Mouse (Mus musculus): ENCODE results near the gene Prr15.

The Prr15 gene

DNA sequence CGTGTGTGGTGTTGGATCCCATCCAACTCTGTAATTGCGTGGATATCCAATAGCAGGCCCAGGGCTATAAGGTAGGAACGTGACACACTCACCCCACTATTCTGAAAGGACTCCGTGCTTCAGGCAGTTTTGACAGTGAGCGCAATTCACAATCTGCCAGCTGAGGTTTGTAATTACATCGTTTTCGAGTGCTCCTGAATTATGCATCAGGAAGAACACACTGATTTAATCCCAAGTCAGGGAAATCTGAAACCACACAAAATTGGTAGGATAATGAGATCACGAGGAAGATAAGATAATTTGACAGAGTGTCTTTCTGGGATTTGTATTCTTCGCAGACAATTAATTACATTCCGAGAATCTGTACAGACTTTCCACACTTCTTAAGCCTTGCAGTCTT, 6.1 kb downstream of the Prr15 start:
- no peak for DNase-seq (ENCODE audit: low spot score in 2 of 2)

DNA sequence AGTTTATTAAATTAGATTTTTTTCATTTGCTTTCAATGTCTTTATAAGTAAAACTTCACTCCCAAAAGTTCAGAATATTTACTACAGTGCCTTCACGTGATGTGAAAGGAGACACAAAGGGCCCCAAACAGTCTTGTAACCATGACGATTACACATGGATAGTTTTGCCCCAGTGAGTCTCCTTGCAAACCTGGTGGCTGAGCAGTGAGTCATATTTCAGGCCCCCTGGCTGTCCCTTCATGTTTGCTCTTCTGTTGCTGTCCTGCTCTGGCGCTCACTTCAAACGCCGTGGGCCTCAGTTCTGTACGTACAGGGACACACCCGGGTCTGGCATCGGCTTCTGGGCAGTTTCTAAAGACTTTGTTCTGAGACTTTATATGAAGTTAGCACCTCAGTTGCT, 6.6 kb downstream of the Prr15 start:
- DNase-seq (ENCODE audit: low spot score in 2 of 2): no peak

DNA sequence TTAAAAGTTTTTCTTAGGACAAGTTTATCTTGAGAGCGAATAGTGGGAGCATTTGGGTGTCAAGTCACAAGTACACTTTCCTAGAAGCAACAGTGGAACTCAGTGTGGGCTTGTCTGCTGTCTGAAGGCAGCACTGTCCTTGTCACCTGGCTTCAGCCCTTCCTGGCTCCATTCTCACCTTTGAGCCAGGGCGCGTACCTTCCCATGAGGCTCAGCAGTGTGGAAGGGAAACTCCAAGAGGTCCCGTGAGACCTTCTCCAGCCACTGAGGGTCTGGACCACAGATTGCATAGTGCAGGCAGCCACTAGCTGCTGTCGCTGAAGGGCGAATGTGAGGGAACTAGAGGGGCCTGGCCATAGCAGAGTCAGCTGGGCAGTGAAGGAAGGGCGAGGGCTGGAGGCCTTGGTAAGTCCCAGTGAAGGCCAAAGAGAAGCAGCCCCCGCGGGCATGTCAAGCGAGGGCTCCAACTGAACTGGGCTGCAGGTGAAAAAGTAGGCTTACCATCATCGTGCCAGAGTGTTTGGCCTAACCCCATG, 7.5 kb downstream of the Prr15 start:
- no peak for DNase-seq (ENCODE audit: low spot score in 2 of 2)

DNA sequence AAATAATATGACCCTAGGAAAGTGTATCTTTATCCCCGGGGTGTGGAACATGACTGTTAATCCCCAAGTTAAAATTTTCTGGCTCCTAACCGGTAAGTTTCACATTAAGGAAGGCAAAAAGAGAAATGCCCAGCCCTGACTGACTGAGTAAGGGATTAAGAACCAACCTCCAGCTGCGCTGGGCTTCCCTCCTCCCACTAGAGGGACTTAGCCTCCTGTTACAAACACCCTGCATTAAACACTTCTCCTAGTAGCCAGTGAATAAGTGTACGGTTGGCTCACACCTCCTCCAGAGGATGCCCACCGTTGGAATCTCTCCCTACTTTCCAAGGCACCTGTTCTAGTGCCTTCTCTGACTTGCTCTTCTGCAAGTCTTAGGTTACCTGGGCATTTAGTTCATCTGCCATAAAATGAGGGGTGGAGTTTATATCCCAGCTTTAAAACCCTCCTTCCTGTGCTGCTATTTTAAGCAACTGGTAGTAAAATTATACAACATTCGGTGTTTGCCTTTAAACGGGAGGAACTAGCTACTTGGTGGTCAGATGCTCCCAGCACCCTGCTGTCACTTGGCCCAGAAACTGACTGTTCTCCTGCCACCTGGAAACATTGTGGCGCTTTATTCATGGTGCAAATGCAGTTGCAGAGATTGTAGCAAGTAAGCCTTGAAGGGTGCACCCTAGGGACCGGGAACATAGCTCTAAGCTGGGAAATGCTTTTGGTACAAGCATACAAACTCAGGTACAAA, 8.2 kb downstream of the Prr15 start:
- DNase-seq (ENCODE audit: low spot score in 2 of 2): no peak

DNA sequence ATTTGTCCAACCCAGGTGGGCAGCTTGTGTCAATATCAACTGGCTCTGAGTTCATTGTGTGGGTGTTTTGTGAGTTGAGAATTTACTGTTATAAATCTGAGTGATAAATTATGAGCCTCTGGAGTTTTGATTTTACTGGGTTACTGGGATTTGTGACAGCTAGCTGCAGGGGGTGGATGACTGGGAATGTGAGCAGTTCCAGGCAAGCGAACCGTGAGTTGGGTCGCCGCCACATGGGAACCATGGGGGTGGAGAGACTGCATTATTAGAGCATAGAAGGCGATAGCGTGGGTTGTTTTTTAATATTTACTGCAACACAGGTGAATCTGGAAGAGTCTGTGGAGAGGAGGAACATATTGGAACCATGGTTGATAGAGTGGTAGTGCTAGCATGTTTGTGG, 11.7 kb downstream of the Prr15 start:
- no peak for DNase-seq (ENCODE audit: low spot score in 2 of 2)

DNA sequence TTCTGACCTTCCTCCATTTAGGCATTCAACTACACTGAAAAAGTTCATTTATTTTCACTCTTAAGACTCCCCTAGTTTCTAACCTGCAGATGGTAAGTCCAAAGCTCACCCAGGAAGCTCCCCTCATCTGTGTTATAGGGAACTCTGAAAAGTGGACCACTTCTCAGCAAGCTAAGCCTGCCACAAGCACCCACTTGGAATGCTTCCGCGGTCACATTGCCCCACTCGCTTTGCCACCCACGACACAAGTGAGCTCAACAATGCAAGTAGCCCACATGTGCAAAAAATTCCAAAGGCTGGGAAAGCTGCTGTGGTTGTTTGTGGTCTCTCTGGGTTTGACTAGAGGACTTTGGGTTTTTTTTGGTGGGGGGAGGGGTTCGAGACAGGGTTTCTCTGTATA, 15.5 kb downstream of the Prr15 start:
- no peak for DNase-seq (ENCODE audit: low spot score in 2 of 2)

DNA sequence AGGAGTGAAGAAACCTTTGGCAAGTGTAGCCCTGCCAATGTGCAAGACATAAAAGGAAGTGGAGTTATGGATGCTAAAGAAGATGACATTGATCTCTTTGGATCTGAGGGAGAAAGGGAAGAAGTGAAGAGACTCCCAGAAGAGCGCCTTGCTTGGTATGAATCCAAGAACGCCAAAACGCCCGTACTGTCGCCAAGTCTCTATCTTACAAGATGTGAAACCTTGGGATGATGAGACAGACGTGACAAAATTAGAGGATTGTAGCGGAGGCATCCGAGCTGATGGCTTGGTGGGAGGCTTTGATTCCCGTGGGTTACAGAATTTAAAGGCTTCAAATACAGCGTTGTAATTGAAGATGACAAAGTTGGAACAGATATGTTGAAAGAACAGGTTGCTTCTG, 16.6 kb downstream of the Prr15 start:
- no peak for DNase-seq (ENCODE audit: low spot score in 2 of 2)

DNA sequence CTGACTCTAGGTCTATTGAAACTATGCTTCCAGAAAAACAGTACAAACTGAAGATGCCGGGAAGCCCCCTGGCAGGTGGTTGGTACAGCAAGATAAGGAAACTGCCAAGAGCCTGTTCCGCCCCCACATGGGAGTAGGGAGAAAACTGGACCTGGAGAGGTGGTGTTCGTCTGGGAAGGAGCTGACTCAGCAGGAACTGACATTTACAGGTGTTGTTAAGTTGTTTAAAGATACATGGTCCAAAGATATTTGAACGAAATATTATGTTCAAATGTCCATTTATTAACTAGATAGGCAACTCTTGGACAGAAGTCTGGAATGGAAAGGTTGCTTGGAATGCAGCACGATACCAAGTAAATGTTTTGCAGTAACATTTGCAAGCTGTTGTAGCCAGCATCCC, 26.2 kb downstream of the Prr15 start:
- no peak for DNase-seq (ENCODE audit: low spot score in 2 of 2)

DNA sequence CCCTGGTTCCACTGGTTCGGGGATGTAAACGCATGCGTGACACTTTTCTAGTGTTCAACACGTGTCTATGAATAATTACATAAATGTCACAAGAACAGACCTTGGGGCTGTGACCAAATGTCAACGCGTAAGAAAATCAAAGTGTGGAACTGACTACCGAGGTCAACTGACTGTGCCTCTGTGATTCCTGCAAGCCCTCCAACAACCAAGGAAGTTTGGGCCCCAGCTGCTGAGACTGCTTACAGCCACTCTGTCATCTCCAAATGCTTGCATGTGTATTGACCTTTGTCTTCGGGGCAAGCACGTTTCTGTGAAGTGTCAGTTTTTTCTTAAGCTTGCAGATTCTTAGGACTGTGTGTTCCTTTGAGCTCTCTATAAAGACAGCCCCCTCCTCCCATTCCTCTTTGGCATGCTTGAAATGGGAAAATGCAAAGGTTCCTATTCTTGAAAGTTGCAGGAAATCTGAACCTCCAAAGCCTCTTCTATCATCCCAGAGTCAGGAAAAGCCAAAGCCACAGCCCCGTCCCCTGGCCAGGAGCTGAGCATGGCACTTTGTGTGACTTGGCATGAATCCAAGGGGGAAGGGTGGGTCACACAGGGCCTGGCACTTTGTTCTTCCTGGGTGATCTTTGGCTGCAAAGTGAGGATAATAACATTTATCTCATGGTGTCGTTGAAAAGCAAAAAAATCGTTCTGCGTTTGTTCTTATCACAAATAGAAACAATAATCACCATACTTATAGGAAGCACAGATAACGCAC, 27.5 kb downstream of the Prr15 start:
- no peak for DNase-seq (ENCODE audit: low spot score in 2 of 2)

DNA sequence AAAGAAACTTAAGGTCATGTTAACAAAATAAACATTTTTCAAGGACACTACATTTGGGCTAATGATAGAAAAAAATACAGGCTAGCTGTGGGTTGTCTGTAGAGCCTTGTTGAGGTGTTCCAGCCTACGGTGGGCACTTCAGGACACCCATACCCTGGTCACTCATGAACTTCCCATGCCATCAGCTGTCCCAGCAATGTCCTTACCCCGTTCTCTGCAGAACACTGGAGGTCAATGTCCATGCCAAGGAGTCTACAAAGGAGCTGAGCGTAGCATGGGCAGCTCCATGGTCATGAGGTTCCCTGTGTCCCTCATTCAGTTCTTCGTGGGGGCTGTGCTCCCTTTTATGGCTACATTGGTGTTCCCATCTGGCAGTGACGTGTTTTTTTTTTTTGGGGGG, 28.1 kb downstream of the Prr15 start:
- no peak for DNase-seq (ENCODE audit: low spot score in 2 of 2)

DNA sequence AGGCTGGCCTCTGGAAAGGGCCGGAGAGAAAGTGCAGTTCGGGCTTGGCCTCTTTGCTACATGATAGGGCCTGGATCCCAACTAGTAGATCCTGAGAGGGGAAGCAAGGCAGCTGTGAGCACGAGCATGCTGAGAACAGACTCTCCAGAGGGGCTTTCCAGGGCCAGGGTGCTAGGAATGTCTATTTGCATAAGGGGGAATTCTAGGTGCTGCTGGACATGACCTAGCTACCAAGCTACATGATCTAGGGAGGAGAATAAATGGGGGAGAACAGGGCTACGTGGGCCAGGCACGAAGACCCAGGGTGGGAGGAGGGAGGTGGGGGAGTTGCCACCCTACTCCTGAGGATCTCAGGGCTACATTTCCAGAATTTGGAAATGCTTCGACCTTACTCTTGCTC, 30.0 kb downstream of the Prr15 start:
- no peak for DNase-seq (ENCODE audit: low spot score in 2 of 2)

DNA sequence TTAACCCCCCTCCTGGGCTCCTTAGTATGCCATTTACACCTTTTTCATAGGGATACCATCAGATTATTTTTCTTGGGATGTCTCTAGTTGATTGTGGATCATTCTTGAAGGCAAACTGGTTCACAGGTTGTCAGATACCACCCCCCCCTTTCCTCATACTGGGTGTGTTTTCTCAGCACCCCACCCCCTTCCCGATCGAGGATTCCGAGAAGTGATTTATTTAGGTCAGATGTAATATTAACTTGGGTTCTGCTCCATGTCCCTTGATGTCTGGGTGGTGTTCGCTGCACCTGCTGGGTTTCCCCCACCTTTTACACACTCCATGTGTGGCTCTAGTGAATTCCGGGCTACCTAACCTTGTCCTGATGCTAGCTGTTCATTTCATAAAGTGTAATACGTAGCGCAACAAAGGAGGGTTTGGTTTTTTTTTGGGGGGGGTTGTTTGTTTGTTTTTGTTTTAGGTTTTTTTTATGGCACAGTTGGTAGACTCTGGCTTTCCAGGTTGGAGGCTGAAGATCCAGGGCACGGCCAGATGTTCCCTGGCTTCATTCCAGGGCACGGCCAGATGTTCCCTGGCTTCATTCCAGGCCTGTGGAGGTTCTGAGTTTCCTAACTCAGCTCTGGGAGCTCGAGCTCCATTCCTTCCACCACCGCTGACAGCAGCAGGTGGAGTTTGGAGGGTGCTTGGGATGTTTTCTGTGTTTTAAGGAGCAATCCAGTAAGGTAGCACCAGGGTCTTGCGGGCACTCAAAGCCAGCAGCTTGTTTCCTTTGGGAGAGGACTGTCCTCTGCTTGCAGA, 37.1 kb downstream of the Prr15 start:
- DNase-seq (ENCODE audit: low spot score in 2 of 2): no peak

DNA sequence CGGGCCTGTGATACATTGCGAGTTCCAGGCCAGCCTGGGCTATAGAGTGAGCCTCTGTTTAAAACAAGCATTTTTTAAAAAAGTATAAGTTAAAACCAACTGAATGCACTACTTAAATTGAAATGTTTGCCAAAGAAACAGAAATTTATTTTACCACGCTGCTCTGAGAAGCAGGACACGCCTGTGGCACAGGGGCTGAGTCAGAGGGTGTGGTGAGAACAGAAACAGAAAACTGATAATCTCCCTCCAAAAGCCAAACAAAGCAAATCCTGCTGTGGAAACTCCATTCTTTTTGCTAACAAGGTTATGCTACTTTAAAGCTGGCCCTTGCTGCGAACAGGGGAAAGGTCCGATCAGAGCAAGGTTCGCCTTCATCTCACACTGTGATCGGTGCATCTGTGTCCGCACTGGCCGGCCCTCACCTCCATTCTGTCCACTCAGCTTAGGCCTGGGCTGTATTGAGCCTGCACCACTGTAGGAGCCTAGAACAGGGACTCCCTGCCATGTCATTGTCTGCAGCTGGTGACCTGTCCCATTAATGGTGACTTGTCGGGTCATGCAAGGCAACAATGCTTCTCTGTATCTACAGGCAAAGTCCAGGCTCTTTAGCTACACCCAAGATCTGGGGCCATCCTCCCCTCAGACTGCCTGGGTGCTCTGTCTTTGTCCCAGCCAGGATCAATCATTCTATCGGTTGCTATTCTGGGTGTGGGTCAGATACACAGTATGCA, 38.9 kb downstream of the Prr15 start:
- DNase-seq (ENCODE audit: low spot score in 2 of 2): no peak

DNA sequence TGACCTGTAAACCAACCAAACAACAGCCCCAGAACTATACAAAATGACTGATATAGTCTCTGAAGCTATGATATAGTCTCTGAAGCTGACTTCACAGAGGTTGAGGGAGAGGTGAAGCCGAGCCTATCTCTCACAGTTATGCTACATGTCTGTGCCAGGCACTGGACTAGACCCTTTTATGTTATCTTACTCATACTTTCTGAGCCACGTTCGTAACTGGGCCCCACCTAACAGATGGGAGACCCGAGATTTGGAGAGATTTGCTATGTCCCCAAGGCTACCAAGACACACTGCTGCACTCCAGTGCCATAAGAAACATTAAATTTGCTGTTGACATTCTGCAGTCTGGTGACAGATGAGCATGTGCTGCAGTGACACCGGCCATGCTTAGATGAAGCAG, 41.0 kb downstream of the Prr15 start:
- DNase-seq (ENCODE audit: low spot score in 2 of 2): no peak

DNA sequence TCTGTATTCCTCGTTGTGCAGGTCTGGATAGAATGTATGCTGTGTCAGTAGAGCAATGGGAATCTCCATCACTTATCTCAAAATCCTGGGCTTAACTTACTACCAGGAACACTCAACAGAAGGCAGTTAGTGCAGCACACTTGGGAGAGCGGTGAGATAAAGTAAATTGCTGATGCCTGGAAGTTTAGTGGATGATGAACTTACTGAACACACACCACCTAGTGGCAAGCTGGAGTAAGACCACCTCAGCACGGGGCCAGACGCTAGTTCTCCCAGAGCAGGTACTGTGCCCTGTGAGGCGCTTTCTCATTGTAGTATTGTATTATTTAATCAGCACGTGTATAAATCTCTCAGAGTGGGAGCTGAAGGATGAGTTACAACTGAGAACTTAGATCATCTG, 42.4 kb downstream of the Prr15 start:
- DNase-seq (ENCODE audit: low spot score in 2 of 2): no peak

DNA sequence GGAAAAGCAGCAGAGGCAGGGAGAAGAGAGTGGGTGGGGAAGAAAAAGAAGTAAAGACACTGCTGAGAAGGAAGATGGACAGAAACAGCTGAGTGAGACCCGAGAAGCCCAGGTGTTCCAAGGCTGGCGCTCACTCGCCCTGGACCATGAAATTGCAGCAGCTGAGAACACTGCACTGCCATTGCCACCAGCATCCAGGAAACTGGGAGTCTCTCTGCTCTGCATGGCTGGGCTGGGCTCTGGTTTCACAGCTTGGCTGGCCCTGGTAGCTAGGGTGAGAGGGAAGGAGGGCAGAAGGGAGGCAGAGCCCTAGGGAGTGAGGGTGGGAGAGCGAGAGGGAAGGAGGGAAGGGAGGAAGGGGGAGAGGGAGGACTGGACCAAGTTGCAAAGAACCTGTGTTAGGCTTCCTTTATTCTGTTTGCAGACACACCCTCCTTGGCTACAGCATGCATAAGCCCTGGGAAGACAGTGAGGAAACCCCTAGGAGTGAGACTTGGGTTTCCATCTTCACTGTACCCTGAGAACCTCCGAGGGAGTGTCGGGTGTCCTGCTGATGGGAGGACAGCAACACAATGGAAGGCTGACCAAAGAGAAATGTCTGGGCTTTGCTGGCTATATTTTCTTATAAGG, 44.4 kb downstream of the Prr15 start:
- no peak for DNase-seq (ENCODE audit: low spot score in 2 of 2)

DNA sequence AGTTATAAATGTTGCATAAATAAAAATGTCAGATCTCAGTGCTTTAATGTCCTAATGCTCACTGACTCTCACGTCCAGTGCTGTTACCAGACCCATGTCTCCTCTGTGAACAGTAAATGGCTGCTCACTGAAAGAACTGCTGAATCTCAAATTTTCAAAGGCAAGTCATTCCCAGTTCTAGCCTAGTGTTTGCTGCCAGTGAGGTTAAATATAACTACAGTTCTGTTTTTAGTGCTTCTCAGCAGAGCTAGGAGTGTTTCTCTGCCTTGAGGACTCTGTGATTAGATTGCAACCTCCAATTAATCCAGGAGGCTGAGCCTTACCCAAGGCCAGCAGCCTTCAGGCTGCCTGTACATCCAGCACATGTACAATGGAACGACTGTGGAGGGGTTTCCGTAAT, 46.2 kb downstream of the Prr15 start:
- DNase-seq (ENCODE audit: low spot score in 2 of 2): no peak

DNA sequence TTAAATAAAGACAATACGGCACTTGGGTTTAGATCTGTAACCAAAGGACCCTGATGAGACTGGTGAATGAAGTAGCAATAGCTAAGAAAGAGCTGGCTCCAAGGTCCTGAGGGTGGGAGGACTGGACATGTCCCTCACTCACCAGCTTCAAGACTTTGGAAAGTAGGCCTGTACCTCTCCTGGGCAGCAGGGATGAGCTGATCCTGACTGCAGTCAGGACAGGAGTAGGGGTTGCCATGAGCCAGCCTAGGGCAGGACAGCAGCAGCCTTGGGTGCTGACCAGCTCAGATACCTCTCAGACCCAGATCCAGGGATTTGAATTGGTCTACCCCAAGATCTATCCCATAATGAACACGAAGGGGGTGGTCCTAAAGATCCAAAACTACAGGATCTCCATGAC, 53.7 kb downstream of the Prr15 start:
- no peak for DNase-seq (ENCODE audit: low spot score in 2 of 2)
